Mouse (Mus musculus) megakaryocyte-erythroid progenitor cell, adult 5-6 weeks (primary cell): ENCODE measurements at regions not wholly inside any gene's neighbourhood (a gene's known extent, or its start where the extent isn't known, plus 50 kb on each side); places are given as distances from the start of the nearest gene placed in this dataset.

Experiments
- ATAC-seq: replicated peaks from 2 replicates; pipeline ENCODE4 v1.8.0; 2016; ENCODE audit warnings: mild to moderate bottlenecking, inconsistent platforms; ENCODE audit not compliant: severe bottlenecking, poor library complexity, low FRiP score, low TSS enrichment

DNA sequence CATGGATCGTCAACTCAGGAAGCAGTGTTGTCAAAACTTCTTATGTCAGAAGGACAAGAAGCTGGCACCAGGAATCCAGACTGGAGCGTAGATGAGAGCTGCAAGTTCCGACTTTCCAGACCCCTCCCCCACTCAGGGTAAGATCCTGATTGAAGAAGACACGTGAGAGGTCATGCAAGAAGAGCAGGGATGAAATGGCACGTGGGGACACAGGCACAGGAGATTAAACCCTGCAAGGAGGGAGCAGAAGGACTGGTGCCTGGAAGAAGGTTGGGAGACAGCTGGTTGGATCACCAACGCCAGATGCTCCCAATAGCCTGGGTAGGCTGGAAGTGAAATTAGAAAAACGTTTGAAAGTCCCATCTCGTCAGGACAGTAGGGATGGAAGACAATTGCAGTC is 191.3 kb downstream of the Sox9 start:
- no peak for ATAC-seq

DNA sequence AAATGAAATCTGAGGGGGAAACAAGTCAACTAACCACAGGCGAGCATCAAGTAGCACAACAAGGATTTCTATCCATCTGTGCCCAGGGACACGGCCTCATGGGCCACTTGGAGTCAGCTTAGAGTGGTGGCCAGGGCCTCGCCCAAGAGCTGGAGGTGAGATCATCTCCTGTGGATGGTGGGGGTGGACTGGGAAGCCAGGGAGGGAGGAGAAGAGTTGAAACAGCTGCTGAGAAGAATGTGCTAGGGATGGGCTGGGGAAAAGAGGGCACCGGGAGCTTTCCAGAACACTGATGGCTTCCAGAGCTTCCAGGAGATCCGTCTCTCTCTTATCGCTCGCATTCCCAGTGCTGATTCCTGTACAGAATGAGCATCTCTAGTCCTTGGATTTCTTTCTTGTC is 192.9 kb downstream of the Sox9 start:
- no peak for ATAC-seq

DNA sequence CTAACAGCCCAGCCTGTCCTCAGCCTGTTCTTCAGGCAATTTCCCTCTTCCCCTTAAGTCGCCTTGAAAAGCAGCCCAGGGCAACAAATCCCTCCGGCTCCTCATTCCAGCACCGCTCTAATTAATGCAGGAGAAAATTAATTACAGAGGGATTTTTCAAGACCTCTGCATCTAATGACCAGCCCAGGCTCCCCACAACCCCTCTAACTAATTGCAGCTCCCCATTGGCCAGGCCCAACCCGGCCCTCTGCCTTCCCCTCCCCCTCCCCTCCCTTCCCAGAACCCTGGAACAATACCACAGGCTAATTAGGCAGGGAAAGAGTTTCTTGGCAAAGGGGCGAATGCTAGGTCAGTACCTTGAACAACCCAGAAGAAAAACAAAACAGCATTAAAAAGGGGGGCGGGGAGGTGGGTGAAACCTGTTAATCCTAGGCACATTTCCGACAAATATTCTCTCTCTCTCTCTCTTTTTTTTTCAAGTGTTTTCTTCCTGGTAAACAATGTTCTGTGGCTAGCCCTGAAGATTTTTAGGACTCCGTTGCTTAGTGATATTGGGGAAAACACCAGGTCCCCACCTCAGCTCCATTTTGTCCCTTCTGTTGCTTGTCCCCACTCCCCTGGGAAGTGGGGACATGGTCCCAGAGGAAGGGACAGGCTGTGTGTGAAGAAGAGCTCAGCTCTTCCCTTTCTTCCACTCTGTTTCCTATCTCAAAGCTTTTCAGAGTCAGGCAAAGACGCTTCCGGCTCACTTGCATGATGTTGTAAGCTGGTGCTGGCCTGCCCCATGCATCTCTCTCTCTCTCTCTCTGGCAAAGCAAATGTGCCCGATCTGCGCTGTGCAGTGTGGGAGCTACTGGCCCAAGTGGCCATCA is 195.1 kb downstream of the Sox9 start:
- no peak for ATAC-seq

DNA sequence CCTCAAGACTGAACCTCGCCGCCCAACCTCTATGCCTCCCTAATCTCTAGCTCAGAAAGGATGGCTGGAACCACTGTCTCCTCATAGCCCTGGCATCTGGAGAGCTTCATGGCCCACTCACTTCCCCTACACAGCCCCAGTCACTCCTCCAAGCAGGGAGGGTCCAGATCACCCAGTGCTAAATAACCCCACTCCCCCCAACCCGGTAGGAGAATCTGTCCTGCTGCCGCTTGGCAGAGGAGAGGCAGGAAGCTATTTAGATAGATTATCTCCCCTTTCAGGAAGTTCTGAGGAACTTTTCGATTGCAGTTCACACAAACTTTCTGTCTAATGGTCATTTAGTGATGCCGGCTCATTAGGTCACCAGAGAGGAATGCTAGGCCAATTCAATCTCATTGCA is 196.9 kb downstream of the Sox9 start:
- no peak for ATAC-seq

DNA sequence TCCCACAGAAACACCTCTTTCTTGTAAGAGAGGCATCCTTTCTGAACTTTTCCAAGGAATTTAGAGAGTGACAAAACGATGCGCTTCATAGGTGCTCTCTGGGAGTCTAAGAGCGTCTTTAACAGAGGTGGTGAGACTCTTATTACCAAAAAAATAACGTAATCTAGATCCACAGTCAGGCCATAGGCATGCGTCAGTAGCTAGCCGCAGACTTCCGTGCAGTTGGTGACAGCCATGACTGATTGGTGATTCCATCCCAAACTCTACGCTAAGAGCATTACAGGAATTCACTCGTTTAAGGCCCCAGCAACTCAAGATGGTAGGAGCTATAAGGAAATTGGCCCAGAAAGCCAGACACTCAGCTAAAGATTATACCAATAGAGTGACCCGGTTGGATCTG is 197.4 kb downstream of the Sox9 start:
- ATAC-seq = no peak

DNA sequence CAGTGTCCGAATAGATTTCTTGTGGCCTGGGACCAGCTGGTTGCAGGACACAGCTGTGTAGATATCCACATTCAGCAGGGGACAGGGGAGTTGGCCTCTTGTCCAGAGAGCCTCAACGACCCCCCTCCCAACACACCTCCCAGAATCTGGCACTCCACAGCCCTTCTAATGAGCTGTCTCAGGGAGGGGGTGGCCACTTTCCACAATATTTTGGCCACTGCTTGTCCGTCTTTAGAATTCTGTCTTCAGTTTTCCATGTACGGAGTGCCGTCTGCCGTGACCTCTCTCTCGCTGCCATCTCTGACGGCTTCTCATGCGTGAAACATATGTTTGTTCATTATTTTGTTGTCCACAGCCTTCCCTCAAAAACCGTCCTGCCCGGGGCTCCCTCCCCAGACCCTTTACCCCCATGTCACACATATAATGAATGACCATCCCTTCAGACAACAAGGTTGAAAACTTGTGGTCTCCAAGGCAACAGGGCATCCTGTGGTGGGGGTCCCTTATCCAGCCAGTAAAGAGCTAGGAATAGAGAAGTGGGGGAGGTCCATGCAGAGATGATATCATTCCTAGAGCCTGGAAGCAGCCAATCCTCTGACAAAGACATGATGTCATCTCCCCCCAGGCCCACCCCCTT is 200.3 kb downstream of the Sox9 start:
- no peak for ATAC-seq

DNA sequence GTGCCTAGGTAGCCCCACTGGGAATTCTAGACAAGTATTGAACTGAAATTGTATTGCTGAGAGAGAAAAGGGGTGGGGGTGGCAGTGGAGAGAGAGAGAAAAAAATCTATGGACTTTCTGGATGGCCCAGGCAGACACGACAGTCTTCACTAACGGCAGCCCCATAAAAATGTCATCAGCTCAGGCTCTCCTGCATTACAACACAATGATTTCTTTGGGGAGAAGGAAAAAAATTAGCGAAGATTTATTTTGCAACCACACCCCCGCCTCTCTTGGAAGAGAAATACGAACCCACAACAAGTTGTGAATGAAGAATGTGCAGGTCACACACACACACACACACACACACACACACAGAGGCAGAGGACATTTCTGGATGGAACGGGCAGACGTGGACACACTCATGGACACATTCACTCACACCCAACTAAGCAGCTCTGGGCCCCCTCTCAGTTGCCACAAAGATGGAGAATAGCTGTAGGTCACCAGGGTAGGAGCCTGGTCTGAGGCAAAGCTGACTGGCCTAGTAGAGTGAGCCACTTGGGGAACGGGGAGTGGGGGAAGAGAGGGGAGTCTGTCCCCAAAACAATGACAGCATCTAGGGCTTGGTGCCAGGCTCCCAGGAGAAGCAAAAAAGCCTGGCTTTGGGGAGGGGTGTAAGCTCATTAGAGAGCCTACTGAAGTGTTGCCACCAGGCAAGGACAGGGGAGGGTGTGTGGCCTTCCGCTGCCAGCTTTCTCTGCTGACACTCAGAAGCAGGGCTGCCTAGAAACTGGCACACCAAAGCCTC is 201.0 kb downstream of the Sox9 start:
- ATAC-seq = no peak

DNA sequence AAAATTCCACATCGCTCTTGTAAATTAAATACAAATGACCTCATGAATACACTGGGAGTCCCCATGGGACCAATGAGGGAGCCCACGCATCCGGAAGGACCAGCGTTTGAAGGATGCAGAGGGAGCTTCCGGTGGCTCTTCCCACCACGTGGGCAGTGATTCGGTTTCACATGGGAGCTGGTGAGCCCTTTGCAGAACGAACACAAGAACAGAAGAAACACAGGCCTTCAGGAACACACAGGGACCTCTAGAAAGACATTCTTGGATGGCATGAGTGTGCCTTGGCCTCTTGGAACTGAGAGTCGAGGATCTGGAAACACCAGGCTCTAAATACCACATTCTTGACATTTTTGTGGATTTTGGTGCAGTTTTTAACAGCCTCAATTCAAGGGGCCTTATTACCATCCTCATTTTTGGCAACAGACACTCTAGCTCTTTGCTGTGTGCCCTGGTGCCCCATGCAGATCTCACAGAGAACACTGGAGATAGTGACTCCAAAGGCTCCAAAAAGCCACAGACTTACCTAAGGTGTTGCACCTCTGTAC is 204.1 kb downstream of the Sox9 start:
- ATAC-seq = no peak

DNA sequence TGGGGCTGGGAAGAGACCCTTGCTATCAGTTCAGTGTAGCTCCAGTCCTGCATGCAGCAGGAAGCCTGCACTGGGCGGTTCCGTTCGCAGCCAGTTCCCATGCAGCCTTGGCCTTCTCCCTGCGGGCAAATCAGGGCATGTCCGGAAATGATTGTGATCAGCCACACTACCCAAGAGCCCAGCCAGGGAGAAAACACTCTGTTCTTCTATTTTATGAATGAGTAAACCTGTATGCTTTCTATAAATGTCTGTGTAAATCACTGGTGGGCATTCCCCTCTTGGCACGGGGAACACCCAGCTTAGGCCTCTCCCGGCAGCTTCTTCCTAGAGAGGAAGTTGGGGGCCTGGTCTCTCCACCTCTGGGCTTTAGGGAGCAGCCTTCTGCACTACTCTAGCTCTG is 205.8 kb downstream of the Sox9 start:
- no peak for ATAC-seq

DNA sequence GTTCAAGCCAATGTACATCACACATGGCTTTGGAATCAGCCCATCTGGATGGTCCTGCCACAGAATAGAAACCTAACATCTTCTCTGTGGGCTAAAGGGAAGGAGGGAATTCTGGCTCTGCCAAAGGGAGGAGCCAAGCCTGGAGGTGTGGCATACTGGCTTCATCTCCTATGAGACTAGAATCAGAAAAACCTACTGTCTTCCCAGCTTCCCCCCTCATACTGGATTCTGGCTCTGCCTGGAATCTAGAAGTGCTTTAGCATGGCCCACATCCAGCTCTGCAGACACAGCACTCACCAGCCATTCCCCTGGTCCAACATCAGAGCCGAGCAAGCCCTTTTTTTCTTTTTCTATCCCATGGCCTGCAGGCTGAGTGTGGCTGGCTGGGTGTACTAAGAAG is 206.9 kb downstream of the Sox9 start:
- no peak for ATAC-seq

DNA sequence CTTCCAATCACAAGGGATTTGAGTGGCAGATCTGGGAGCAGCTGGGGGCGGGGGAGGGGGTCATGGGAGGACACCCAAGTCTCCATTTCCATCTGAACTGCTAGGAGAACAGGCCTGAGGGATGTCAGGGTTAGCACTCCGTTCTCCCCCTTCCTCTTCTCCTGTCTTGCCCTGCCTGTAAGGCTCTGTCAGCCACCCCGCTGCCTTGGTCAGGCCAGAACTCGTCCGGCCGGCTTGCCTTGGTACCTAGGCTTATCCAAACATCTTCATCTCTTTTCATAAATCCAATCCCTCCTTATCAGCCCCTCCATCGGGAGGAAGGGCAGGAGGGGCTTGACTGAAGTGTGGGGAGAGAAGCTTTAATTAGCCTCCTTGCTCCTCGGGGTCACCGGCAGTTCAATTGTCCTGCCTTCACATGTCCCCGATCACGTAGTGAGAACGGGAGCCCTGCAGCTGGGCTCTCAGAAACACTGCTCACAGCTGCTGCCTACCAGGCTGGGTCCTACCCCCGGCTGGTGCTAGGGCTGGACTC is 208.0 kb downstream of the Sox9 start:
- no peak for ATAC-seq

DNA sequence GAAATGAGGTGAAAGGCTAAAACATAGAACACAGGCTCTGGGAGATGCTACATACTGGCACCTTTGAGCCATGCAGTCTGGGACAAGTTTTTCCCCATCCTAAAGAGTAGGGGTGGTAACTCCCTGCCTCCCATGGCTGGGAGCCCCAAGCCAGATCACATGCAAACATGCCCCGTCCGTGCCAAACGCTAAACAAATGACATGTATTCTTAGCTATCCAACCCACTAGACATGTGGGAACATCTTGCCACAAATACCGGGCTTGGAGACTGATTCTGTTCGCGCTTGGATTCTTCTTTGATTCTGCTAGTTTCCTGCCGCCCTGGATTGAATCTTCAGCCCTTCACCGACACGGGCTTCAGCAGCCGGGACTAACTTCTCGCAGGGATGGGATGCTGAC is 208.7 kb downstream of the Sox9 start:
- ATAC-seq = no peak

DNA sequence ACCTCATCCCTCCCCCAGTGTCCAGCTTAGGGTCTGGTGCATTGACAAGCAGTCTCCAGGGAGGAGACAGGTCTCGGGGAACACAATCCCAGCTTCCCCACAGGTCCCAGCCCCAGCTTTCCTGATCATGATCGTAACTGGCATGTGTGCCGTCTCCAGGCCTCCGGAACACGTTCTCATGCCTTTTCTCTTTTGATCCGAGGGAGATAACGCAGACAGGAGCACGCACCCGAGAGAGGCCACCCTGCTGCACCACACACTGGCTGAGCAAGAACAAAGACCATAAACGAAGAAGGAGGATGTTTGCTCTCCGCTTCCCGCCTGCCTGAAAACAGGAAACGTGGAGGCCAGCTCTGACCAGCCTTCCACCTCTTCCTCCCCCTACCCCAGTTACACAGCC is 209.8 kb downstream of the Sox9 start:
- ATAC-seq = no peak

DNA sequence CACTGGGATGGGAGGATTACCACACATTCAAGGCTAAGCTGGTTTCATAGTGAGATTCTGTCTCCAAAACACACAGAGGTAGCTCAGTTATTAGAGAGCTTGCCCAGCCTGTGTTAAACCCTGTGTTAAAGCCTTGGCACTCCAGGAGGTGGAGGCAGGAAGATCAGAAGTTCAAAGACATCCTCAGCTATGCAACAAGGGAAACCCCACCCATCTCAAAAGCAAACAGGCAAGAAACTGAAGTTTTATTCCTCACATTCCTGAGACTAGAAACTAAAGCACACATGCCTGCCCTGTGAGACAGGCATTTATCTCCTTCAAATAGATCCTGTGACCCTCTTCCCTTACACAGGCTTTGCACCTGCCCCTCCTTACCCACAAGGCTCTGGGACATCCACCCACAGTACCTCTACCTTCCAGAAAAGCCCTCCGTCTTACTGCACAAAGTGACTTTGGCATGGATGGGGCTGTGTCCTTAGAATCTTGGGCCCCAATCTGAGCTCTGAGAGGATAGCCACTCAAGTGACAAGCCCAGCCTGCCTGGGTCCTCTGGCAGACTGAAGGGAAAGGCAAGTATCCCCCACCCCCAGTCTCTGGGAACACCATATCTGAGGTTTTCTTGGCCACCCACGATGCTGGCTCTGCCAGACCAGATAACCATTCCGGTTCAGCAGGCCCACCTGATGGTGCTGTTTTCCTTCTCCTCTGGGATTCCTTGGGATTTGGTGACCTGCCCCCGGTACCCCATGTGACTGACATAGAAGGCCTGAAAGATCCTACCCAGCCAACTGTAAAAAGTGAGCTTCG is 217.0 kb downstream of the Sox9 start:
- ATAC-seq = no peak

DNA sequence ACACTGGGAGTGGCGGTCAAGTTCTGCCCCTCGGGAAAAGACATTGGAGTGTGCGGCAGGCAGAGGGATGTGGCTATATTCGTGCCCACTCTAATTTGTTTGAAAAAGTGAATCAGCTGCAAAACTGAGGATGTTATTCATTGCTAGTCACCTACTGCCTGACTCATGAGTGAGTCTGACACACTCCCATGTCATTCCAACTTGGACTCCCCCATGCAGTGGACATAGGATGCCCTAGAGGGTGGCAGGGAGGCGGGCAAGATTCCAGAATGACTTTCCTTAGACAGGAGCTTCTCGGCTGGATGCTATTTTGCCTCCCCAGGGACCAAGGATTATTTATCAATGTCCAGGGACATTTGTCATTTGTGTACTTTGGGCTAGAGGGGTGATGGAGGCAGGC is 219.0 kb downstream of the Sox9 start:
- no peak for ATAC-seq

DNA sequence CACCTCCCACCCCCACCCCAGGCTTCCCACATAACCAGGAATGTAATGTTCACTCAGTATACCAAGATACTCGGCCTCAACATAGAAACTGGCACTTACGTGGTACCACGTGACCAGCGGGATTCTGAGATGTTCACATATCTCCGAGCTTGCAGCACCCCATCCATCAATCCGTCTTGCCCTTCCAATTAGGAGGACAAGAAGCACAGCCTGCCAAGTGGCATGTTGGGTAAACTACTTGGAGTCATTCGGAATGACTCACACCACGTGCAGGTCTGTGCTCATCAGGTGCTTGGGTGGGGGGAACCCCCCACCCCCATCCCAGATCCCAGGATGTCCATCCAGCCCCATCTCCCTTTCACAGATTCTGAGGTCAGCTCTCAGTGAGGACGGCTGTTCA is 223.9 kb downstream of the Sox9 start:
- no peak for ATAC-seq

DNA sequence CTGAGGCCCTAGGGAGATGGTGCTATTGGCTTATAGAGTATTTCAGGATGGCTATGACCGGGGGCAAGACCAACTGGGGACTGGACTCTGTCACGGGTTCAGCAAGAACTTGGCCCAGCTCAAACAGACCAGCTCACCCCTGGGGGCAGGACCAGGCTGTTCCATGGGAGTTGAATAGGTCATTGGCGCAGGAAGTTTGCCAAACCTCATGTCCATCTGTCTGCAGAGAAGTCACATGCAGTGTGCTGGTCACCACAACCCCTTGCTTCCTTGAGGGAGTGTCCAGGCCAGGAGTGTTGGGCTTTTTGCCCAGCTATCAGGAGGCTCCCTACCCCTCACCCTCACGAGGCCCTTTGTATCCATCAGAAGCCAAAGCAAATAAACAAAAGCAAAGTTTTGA is 226.5 kb downstream of the Sox9 start:
- no peak for ATAC-seq

DNA sequence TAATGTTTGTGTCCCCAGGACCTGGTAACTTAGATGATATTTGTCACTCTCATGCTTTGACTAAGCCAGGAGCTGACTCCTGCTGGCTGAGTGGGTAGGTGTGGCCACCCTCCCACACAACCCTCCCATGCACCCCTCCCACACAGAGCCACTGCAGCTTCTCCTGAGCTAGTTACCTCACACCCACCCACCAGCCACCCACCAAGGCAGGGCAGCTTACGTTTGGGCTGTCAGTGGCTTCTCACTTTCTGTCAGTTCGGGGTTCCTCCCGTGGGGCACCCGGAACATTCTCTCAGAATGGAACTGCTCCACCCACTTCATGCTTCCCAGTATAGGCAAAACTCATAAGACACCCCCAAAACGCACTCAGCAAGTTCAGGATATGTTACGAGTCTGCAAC is 227.4 kb downstream of the Sox9 start:
- ATAC-seq = no peak

DNA sequence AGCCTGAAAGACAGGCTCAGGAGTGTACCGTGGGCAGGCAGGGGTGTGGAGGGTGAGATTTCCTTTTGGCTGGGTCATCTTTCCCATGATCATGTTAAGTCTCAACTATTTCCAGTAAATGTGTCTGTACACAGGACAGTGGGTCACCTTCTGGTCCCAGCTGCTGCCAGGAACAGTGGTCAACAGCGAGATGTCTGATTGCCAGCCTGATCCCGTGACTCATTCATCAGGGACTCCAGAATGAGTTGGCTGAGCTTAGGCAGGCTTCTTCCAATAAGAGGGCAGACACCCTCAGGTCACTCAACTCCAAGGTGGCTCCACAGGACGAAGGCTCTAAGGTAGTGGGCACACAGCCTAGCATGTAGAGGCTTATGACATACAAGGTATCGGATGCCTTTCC is 228.9 kb downstream of the Sox9 start:
- no peak for ATAC-seq
